Comparison of ENCODE assay signal across 18 mouse cellular contexts in the genomic region with DNA sequence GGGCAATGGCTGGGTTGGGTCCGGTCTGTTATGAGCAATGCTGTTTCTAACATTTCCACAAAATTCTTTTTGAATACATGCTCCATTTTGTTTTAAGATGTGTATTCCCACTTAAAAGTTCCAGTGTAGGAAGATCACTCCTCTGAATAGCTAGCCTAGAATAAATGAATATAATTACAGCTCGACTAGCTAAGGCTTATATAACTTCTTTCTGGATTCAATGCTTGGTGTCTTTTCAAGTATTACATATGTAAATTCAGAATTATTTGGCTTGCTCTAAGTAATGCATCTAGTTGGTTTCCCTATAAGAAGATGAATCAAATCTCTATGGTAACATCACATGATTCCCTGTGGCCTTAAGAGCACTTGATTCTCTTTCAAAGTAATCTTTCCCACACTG. TPM values are rescaled to one million over a fixed set of nuclear protein-coding genes. Genes with fewer than 3 reads are reported as not detected.
"Had no signal": no experiment of that assay in that cellular context is flagged by ENCODE, and none has a peak within 500 bp of the region (broad histone marks: within the 10 kb centered on the region; RNA-seq: fewer than 3 reads in every experiment).

No protein-coding gene starts in this region.

- DNase-seq: liver, postnatal 0 days; lung, embryonic 14.5 days; lung, postnatal 10 days; lung, postnatal 36 days; right cerebral cortex, postnatal 14 days; thymus, adult 18-20 months; thymus, postnatal 14 days; thymus, postnatal 36 days had no signal

- H3K4me3 ChIP-seq: liver, embryonic 15.5 days; megakaryocyte, embryonic 14.5 days; midbrain, embryonic 13.5 days; midbrain, embryonic 15.5 days; neural tube, embryonic 12.5 days; stomach, embryonic 15.5 days had no signal

- H3K4me1 ChIP-seq: liver, embryonic 15.5 days; megakaryocyte, embryonic 14.5 days; neural tube, embryonic 12.5 days; stomach, embryonic 15.5 days had no signal

- H3K27ac ChIP-seq: liver, embryonic 15.5 days; macrophage; midbrain, embryonic 13.5 days; midbrain, embryonic 15.5 days; neural tube, embryonic 12.5 days; stomach, embryonic 15.5 days; stomach, postnatal 0 days had no signal

- ATAC-seq: liver, postnatal 0 days; midbrain, embryonic 13.5 days; midbrain, embryonic 15.5 days had no signal

RNA-seq across cellular contexts. Expression of gene Tmem215, which starts 41.3 kb away (rescaled TPM):
- total RNA-seq: monocyte, adult 5-6 weeks had no signal
- polyA plus RNA-seq: macrophage; thymus, postnatal 0 days had no signal
